In genomic region chr15:32243096-32243785, GRCm38 (mm10) we compare ENCODE assay signal across 8 mouse cellular contexts. TPM values are rescaled to one million over a fixed set of nuclear protein-coding genes. Genes with fewer than 3 reads are reported as not detected.
DNase-seq lines count a peak whose midpoint lies in the region; ATAC-seq and TF ChIP-seq lines count a peak whose summit lies in the region.

No protein-coding gene starts in this region.

- peaks cover 15% of the 10 kb centered on the region for H3K79me2 ChIP-seq in myocyte (ENCODE audit: control insufficient read depth, insufficient read depth)

- no peak for ATAC-seq in embryonic facial prominence, embryonic 15.5 days (ENCODE audit: insufficient number of reproducible peaks, low FRiP score, low TSS enrichment, low read depth)
- no peak for ATAC-seq in heart, embryonic 16.5 days (replicated peaks; ENCODE audit: extremely low read depth, insufficient read depth, low FRiP score)
- ATAC-seq in erythroid progenitor cell, adult 5-6 weeks (replicated peaks; ENCODE audit: low FRiP score, poor library complexity, severe bottlenecking): no peak

- 46% methylated on average over 12 of the region's 12 CpGs for WGBS in embryonic facial prominence, embryonic 15.5 days
- 47% methylated on average over 12 of the region's 12 CpGs for WGBS in heart, embryonic 16.5 days

- H3K9me3 ChIP-seq in embryonic facial prominence, embryonic 15.5 days (replicated peaks): no peaks in the 10 kb centered on the region
- H3K9me3 ChIP-seq in heart, embryonic 16.5 days (replicated peaks; ENCODE audit: control insufficient read depth, low read length): no peaks in the 10 kb centered on the region

- peak; percentile 45 for DNase-seq in adrenal gland, adult 2 months
- peak; percentile 82 to 86 for DNase-seq in kidney, postnatal 25 days
- DNase-seq in thymus, postnatal 25 days: no peak
- DNase-seq in layer of hippocampus, adult 9-11 months: no peak

- H3K4me3 ChIP-seq in embryonic facial prominence, embryonic 15.5 days (replicated peaks): peak overlapping the region; percentile 72
- H3K4me3 ChIP-seq in heart, embryonic 16.5 days (ENCODE audit: low read length): peak overlapping the region; percentile 69
- peak overlapping the region; percentile 67 for H3K4me3 ChIP-seq in myocyte

- H3K27me3 ChIP-seq in embryonic facial prominence, embryonic 15.5 days: no peaks in the 10 kb centered on the region
- no peaks in the 10 kb centered on the region for H3K27me3 ChIP-seq in heart, embryonic 16.5 days (ENCODE audit: control insufficient read depth, insufficient read depth, low read length)
- H3K27me3 ChIP-seq in myocyte (ENCODE audit: control insufficient read depth, insufficient read depth, insufficient read length): no peaks in the 10 kb centered on the region

- H3K27ac ChIP-seq in embryonic facial prominence, embryonic 15.5 days (replicated peaks): peak overlapping the region; percentile 88
- peak overlapping the region; percentile 83 for H3K27ac ChIP-seq in heart, embryonic 16.5 days (ENCODE audit: low read length)

- peak overlapping the region; percentile 94 for H3K4me2 ChIP-seq in embryonic facial prominence, embryonic 15.5 days (replicated peaks)
- H3K4me2 ChIP-seq in heart, embryonic 16.5 days (ENCODE audit: low read depth, low read length): peak overlapping the region; percentile 94
- peak overlapping the region; percentile 68 for H3K4me2 ChIP-seq in myocyte (ENCODE audit: low read depth)

- H3K9ac ChIP-seq in embryonic facial prominence, embryonic 15.5 days: peak overlapping the region; percentile 31
- peak overlapping the region; percentile 77 for H3K9ac ChIP-seq in heart, embryonic 16.5 days (ENCODE audit: low read length)

- TF ChIP-seq POLR2A in myocyte (IDR thresholded peaks at IDR 0.05; ENCODE audit: insufficient read length, low read depth): no peak

- no peak overlapping the region for H3ac ChIP-seq in myocyte (ENCODE audit: control insufficient read depth, insufficient read length)

- H3K36me3 ChIP-seq in embryonic facial prominence, embryonic 15.5 days: peaks cover 10% of the 10 kb centered on the region; the same call in 1 of the 2 replicates
- no peaks in the 10 kb centered on the region for H3K36me3 ChIP-seq in heart, embryonic 16.5 days (ENCODE audit: control insufficient read depth, insufficient read depth)
- no peaks in the 10 kb centered on the region for H3K36me3 ChIP-seq in myocyte (ENCODE audit: control insufficient read depth, insufficient read depth)

- H3K4me1 ChIP-seq in embryonic facial prominence, embryonic 15.5 days: peaks cover 29% of the 10 kb centered on the region
- peaks cover 13% of the 10 kb centered on the region for H3K4me1 ChIP-seq in heart, embryonic 16.5 days (ENCODE audit: control insufficient read depth, insufficient read depth, low read length)

TF ChIP-seq in myocyte, 11 proteins besides CTCF, POLR2A, EP300 and RAD21:
- TF ChIP-seq TCF3 (IDR thresholded peaks at IDR 0.05; ENCODE audit: insufficient read length, low read depth) (no peak), MAX (IDR thresholded peaks at IDR 0.05; ENCODE audit: low read depth) (no peak), TCF12 (IDR thresholded peaks at IDR 0.05; ENCODE audit: insufficient read depth, poor library complexity, severe bottlenecking) (no peak), USF1 (IDR thresholded peaks at IDR 0.05; ENCODE audit: low read depth) (no peak), REST (IDR thresholded peaks at IDR 0.05; ENCODE audit: insufficient read depth, insufficient read length) (no peak), SRF (IDR thresholded peaks at IDR 0.05; ENCODE audit: control insufficient read depth, insufficient read length, low read depth) (no peak), POLR2AphosphoS2 (IDR thresholded peaks at IDR 0.05; ENCODE audit: insufficient read length, low read depth) (no peak), CEBPB (IDR thresholded peaks at IDR 0.05; ENCODE audit: insufficient read depth, poor library complexity, severe bottlenecking) (no peak), MYOG (IDR thresholded peaks at IDR 0.05; ENCODE audit: control insufficient read depth in 1 of 3, insufficient read depth in 1 of 3, insufficient read length in 2 of 3, low read depth in 2 of 3) (no peak), MYOD1 (IDR thresholded peaks at IDR 0.05; ENCODE audit: control insufficient read depth in 1 of 3, insufficient read length in 2 of 3, low read depth in 2 of 3) (no peak), E2F4 (IDR thresholded peaks at IDR 0.05; ENCODE audit: insufficient read depth) (no peak)

RNA-seq across cellular contexts. Expression of gene Sema5a, which starts 1.4 kb away (rescaled TPM):
- 10 to 100 TPM; 12.5 to 14.4 TPM for total RNA-seq in adrenal gland, adult 2 months (2021)
- polyA plus RNA-seq in adrenal gland, adult 2 months (2012; rRNA removed): 9.5 and 11.6 TPM in 2 replicates
- polyA plus RNA-seq in embryonic facial prominence, embryonic 15.5 days (2015; fragmentation: Nextera tagmentation; extraction: Ambion mirVana): 28.6 and 30.8 TPM in 2 replicates
- 7.4 and 8.7 TPM in 2 replicates for polyA plus RNA-seq in heart, embryonic 16.5 days (2015; fragmentation: Nextera tagmentation; extraction: Ambion mirVana)
- polyA plus RNA-seq in myocyte (2012; fragmentation: generic; extraction: Trizol): 7.1 TPM
- total RNA-seq in erythroid progenitor cell, adult 5-6 weeks (2015; ENCODE audit: low replicate concordance): not detected in 2 replicates
- total RNA-seq in erythroid progenitor cell, adult 5-6 weeks (2017; ENCODE audit: low replicate concordance): not detected in 2 replicates

Comparison
In these comparisons a context has a peak if more than half of its experiments do, and no peak if none do; other contexts are left out.
1. DNase-seq: peak in adrenal gland, adult 2 months (single experiment) and kidney, postnatal 25 days (2 of 2); none in thymus, postnatal 25 days (single experiment) and layer of hippocampus, adult 9-11 months (single experiment).
2. Peak in every context shown above with its lines, with median percentiles within 50 percentile points of each other: H3K4me2 ChIP-seq and H3K4me3 ChIP-seq.